Mouse (Mus musculus): ENCODE results near the gene Tap2.

Tap2 gene

GRCm38 (mm10) chr17:34203444-34203843, at the start of gene Tap2:
Gene Tap2, plus strand, starts transcription at chr17:34203527.
- no peak for DNase-seq

- peak; percentile 41 for DNase-seq
Observed at GRCm38 (mm10) chr17:34155534-34155933, 47.8 kb upstream of the Tap2 start.

- DNase-seq = no peak
Observed at GRCm38 (mm10) chr17:34164202-34164895, 39.0 kb upstream of the Tap2 start.

GRCm38 (mm10) chr17:34165033-34165730, 38.1 kb upstream of the Tap2 start:
- no peak for DNase-seq

GRCm38 (mm10) chr17:34169279-34169678, 34.0 kb upstream of the Tap2 start:
- peak; percentile 50 for DNase-seq

- no peak for DNase-seq
Observed at GRCm38 (mm10) chr17:34170487-34170876, 32.8 kb upstream of the Tap2 start.

GRCm38 (mm10) chr17:34170877-34171498, 32.3 kb upstream of the Tap2 start:
- DNase-seq = peak; percentile 88

DNA sequence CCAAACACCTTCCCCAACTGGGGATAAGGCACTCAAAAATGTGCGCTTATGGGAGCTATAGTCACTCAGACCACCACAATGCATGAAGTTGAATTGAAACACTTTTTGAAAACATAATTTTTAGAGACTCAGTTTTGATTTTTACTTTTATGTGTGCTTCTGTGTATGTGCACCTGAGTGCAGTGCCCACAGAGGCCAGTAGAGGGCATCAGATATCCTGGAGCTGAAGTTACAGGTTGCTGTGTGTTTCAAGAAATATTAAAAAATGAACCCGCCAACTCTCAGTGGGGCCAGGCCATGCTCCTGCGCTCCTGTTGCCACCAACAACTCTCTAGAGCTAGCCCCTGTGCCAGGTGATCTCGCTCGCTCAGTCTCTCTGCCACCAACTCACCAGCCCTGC, 30.8 kb upstream of the Tap2 start:
- DNase-seq = no peak

DNA sequence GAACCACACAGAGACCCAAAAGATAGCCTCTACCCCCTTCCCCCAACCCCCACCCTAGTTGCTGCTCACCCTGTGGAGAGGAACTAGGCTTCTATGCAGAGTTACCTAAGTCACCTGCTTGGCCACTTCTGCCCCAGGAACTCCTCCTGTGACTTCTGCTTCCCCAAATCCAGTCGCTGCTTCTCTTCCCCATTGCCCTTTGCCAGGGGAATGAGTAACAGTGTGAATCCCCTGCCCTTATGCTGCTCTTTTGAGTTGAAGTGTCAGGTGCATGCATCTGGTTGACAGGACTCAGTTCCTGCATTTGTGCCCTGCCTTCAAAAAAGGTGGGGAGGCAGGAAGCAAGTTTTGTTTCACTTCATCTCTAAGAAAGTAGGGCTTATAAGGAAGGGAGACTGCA, 29.3 kb upstream of the Tap2 start:
- DNase-seq = no peak

GRCm38 (mm10) chr17:34177179-34177578, 26.1 kb upstream of the Tap2 start:
- no peak for DNase-seq

DNA sequence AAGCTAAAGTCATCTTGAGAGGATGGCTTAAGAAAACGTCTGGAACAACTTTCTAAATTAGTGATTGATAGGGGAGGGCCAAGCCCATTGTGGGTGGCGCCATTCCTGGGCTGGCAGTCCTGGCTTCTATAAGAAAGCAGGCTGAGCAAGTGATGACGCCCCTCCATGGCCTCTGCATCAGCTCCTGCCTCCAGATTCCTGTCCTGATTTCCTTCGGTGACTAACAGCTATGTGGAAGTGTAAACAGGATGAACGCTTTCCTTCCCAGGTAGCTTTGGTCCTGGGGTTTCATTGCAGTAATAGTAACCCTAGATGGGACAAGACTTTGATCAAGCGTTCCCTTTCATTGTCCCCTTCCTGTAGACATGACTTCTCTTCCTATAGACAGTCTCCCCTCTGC, 24.3 kb upstream of the Tap2 start:
- DNase-seq = no peak

- no peak for DNase-seq
Observed at GRCm38 (mm10) chr17:34179913-34180859, 23.1 kb upstream of the Tap2 start.

DNA sequence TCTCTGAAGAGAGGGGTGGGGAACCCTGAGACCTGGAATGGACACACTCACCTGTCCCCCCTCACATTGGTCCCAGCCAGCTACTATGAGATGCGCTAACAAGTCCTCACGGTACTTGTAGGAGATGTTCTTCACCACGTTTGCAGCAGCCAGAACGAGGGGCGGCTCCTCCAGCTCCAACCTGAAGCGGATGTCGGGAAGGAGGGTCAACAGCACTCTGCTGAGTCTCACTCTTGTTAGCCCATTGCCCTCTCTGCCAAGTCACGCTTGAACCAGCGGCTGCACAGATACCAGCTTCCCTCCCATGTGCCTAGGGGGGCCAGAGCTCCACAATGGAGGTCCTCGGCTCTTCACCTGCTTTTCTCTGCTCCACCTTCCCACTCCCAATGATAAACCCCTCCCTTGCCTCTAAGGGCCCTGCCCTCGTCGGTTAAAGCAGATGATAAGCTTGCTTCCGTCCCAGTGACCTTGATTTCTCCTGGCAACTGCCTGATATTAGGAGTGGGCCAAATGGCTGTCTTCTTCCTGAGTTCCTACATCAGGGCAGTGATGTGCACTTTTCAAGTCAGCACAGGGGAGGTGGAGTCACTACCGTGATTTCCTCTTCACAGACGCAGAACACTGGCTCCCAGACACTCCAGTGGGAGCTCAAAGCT, 19.6 kb upstream of the Tap2 start:
- no peak for DNase-seq

DNA sequence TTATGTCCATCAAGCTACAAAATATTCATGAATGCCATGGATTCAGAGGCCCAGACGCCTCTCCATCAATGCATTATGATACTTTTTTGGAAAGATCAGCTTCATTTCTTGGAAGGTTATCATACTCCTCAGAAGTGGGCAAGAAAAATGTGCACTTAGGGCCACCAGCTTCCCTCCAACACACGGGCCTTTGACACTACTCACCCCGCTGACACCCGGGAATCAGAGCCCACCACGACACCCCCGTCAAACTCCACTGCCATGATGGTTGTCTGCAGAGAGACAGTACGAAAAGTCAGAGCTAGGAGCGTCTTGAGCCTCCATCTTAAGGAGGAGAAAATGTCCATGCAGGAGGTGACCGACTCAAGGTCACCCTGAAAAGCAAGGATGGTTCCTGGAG, 17.8 kb upstream of the Tap2 start:
- no peak for DNase-seq

GRCm38 (mm10) chr17:34186885-34187260, 16.5 kb upstream of the Tap2 start:
- no peak for DNase-seq

GRCm38 (mm10) chr17:34187261-34187916, 15.9 kb upstream of the Tap2 start, which contains the start of the genes Tap1 and Psmb9:
Gene Tap1, plus strand, starts transcription at chr17:34187553.
Gene Psmb9, minus strand, starts transcription at chr17:34187764.
- peak; percentile 99 for DNase-seq

DNA sequence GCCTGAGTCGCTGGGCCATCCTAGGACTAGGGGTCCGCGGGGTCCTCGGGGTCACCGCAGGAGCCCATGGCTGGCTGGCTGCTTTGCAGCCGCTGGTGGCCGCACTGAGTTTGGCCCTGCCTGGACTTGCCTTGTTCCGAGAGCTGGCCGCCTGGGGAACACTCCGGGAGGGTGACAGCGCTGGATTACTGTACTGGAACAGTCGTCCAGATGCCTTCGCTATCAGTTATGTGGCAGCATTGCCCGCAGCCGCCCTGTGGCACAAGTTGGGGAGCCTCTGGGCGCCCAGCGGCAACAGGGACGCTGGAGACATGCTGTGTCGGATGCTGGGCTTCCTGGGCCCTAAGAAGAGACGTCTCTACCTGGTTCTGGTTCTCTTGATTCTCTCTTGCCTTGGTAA, 15.3 kb upstream of the Tap2 start:
- no peak for DNase-seq

DNA sequence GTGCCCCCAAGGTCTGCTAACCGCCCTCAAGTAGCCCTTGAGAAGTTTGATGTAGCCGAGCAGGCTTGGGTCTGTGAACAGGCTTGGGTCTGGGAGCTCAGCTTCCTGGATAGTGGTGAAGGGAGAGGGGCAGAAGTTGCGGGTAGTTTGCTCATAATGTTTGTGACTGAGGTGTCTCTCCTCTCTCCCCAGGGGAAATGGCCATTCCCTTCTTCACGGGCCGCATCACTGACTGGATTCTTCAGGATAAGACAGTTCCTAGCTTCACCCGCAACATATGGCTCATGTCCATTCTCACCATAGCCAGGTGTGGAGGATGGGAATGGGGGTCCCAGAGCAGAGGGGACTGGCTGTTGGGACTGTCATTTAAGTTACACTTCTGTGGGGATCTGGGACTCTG, 14.3 kb upstream of the Tap2 start:
- no peak for DNase-seq

DNA sequence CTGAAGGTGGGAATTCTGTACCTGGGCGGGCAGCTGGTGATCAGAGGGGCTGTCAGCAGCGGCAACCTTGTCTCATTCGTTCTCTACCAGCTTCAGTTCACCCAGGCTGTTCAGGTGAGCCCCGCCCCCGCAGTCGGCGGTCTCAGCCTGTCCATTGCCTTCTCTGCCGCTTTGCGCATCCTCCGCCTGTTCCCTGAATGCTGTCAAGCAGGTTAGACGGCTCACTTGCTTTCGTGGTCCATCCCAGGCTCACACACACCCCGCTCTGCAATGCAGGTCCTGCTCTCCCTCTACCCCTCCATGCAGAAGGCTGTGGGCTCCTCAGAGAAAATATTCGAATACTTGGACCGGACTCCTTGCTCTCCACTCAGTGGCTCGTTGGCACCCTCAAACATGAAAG, 10.5 kb upstream of the Tap2 start:
- no peak for DNase-seq

DNA sequence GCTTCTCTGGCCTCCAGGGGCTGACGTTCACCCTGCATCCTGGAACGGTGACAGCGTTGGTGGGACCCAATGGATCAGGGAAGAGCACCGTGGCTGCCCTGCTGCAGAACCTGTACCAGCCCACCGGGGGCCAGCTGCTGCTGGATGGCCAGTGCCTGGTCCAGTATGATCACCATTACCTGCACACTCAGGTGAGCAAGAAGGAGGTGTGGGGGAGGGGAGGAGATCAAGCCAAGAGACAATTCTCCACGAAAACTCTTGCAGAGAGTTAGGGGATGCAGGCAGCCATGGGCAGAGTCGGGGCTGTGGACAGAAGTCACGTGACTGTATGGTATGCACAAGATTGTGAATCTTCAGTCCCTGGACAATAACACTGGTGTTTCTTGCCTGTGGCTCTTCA, 9.9 kb upstream of the Tap2 start:
- no peak for DNase-seq

GRCm38 (mm10) chr17:34194723-34195122, 8.6 kb upstream of the Tap2 start:
- DNase-seq = no peak

- no peak for DNase-seq
Observed at GRCm38 (mm10) chr17:34196491-34196890, 6.8 kb upstream of the Tap2 start.
